Mouse (Mus musculus): ENCODE data around the gene Wdr76. TPM values are rescaled to one million over a fixed set of nuclear protein-coding genes. Genes with fewer than 3 reads are reported as not detected.
"Not testable (repeated sequence)": the region's sequence is repeated elsewhere in the genome, so short reads cannot be mapped to it uniquely, and the experiment has no call there.

Wdr76 gene
- polyA plus RNA-seq (2016; fragmentation: Nextera tagmentation; extraction: Ambion mirVana): 11.0 TPM in 2 replicates

DNA sequence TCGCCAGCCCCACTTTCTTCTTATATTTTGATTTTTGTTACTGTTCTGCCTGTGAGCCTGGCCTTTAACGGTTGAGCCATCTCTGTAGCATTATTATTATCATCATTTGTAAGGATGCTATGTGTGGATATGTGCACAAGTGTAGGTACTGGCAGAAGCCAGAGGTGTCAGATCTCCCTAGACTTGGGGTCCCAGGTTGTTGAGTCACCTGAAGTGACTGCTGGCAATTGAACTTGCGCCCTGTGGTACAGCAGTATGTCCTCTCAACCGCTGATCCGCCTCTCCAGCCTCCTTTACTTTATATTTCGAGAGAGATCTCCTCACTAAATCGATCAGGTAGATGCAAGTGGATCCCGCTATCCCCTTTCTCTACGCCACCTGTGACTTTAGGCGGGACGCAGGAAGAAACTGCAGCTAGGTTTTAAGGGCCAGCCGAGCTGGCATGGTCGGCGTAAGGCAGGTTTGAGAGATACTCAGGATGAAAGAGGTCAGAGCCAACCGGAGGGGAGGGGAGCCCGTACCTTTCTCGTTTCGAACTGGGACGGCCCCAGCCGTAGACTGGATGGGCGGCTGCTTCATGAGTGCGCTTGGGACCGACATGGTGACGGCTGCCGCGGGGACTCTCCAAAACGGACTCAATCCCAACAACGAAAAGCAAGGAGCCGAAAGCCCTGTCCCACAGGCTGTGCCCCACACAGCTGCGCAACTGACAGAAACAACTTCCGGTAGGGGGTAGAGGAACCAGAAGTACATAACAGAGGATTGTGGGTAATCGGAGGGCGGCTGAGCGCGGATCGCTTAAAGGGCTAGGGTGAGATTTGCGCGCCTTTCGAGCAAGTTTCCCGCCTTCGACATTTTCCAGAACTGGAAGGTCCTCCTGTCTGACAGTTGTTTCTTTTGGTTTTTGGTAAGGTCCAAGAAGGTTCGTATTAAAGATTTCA lies at the start of gene Wdr76, which contains the start of gene Mfap1a:
Gene Wdr76 (plus strand): TSS at position 782 of the 941 bp plus-strand sequence.
Gene Mfap1a (minus strand): TSS at position 724 of the 941 bp plus-strand sequence.
- Histone ChIP-seq H3K4me2 (replicated peaks) (peak within 1 kb of the TSS; percentile 74), H3K4me1 (peaks cover 19% of the 10 kb centered on the region), H3K9ac (replicated peaks) (peak within 1 kb of the TSS; percentile 66), H3K27ac (replicated peaks) (peak within 1 kb of the TSS; percentile 58), H3K4me3 (peak within 1 kb of the TSS; percentile 60), H3K36me3 (peaks cover 14% of the 10 kb centered on the region)
- H3K27me3 ChIP-seq, H3K9me3 ChIP-seq: not testable (repeated sequence)
- peak; percentile 92 for ATAC-seq (ENCODE audit: low FRiP score, low read depth)
- 5% methylated on average over 42 of the region's 42 CpGs for WGBS

GRCm38 (mm10) chr2:121460071-121460470 lies 46.5 kb upstream of the Wdr76 start:
- ATAC-seq (ENCODE audit: low FRiP score, low read depth): no peak
- Histone ChIP-seq H3K27ac (replicated peaks) (no peak overlapping the region), H3K4me3 (no peak overlapping the region), H3K36me3 (peaks cover 19% of the 10 kb centered on the region), H3K9me3 (no peaks in the 10 kb centered on the region), H3K4me2 (replicated peaks) (no peak overlapping the region), H3K4me1 (peaks cover 13% of the 10 kb centered on the region), H3K27me3 (no peaks in the 10 kb centered on the region), H3K9ac (replicated peaks) (no peak overlapping the region)
- WGBS: 61% methylated on average over 2 of the region's 2 CpGs

GRCm38 (mm10) chr2:121468982-121469381 lies 37.5 kb upstream of the Wdr76 start:
- H3K36me3 ChIP-seq; H3K9ac ChIP-seq (replicated peaks); H3K27ac ChIP-seq (replicated peaks); H3K4me1 ChIP-seq; ATAC-seq (ENCODE audit: low FRiP score, low read depth); H3K9me3 ChIP-seq; H3K27me3 ChIP-seq; H3K4me2 ChIP-seq (replicated peaks); H3K4me3 ChIP-seq: not testable (repeated sequence)
- 100% methylated on average over 2 of the region's 6 CpGs for WGBS

DNA sequence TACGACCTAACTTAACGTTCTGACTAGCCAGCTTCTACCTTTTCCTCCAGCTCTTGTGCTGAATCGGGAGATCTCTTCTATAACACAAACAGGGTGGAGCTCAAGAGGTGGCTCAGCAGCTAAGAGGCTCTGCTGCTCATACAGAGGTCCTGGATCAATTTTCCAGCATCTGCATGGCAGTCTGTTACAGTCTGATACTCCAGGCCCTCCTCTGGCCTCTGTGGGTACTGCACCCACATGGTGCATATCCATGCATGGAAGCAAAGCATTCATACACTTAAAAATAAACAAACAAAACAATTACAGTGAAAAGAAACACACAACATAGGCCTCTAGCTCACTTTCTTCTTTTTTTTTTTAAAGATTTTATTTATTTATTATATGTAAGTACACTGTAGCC lies 33.7 kb upstream of the Wdr76 start:
- not testable (repeated sequence) for H3K4me3 ChIP-seq; H3K4me1 ChIP-seq; ATAC-seq (ENCODE audit: low FRiP score, low read depth); H3K27ac ChIP-seq (replicated peaks); H3K36me3 ChIP-seq; H3K27me3 ChIP-seq; H3K9me3 ChIP-seq; H3K9ac ChIP-seq (replicated peaks); H3K4me2 ChIP-seq (replicated peaks)
- 97% methylated on average over 3 of the region's 3 CpGs for WGBS

GRCm38 (mm10) chr2:121473301-121474179 lies 33.0 kb upstream of the Wdr76 start, which contains the start of gene Mfap1b:
Gene Mfap1b, minus strand, starts transcription at chr2:121474067.
- H3K9me3 ChIP-seq, H3K27me3 ChIP-seq, H3K4me1 ChIP-seq, H3K36me3 ChIP-seq: not testable (repeated sequence)
- 7% methylated on average over 41 of the region's 41 CpGs for WGBS
- peak; percentile 93 for ATAC-seq (ENCODE audit: low FRiP score, low read depth)
- H3K4me2 ChIP-seq (replicated peaks): peak within 1 kb of the TSS; percentile 78
- peak within 1 kb of the TSS; percentile 63 for H3K9ac ChIP-seq (replicated peaks)
- H3K4me3 ChIP-seq: peak within 1 kb of the TSS; percentile 64
- H3K27ac ChIP-seq (replicated peaks): peak within 1 kb of the TSS; percentile 71

DNA sequence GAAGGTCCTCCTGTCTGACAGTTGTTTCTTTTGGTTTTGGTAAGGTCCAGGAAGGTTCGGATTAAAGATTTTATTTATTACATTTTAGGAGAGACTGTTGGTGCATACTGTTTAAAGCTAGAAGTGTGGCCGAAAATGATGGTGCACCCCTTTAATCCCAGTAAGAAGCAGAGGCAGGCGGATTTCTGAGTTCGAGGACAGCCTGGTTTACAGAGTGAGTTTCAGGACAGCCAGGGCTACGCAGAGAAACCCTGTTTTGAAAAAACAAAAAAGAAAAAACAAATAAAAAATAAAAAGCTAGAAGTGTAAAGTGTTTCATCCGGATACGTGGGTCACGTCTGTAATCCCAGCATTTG lies 32.4 kb upstream of the Wdr76 start:
- H3K4me2 ChIP-seq (replicated peaks): peak overlapping the region; percentile 78
- H3K4me3 ChIP-seq: peak overlapping the region; percentile 64
- no peak for ATAC-seq (ENCODE audit: low FRiP score, low read depth)
- H3K27ac ChIP-seq (replicated peaks): peak overlapping the region; percentile 71
- H3K4me1 ChIP-seq: peaks cover 3% of the 10 kb centered on the region
- WGBS: 38% methylated on average over 8 of the region's 8 CpGs
- peak overlapping the region; percentile 63 for H3K9ac ChIP-seq (replicated peaks)
- no peaks in the 10 kb centered on the region for H3K27me3 ChIP-seq
- no peaks in the 10 kb centered on the region for H3K9me3 ChIP-seq
- no peaks in the 10 kb centered on the region for H3K36me3 ChIP-seq

DNA sequence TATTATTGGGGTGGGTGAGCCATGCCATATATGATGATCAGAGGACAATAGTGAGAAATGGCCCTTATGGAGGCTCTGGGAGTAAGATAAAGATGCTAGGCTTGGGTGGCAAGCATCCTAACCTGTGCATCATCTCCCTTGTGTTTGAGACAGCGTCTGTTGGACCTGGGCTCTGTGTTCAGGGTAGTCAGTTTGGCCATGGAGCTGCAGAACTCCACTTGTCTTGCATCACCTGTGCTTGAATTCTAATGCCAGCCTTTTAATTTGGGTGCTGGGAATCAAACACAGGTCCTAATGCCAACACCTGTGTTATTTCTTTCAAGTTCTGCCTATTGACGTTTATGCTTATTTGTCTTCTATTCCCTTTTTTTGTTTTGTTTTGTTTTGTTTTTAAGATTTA lies 31.2 kb upstream of the Wdr76 start:
- ATAC-seq (ENCODE audit: low FRiP score, low read depth); H3K4me1 ChIP-seq; H3K9ac ChIP-seq (replicated peaks); H3K27ac ChIP-seq (replicated peaks); H3K4me3 ChIP-seq; H3K27me3 ChIP-seq; H3K4me2 ChIP-seq (replicated peaks); H3K36me3 ChIP-seq; H3K9me3 ChIP-seq: not testable (repeated sequence)
- 95% methylated on average over 2 of the region's 2 CpGs for WGBS

GRCm38 (mm10) chr2:121477491-121478266 lies 28.8 kb upstream of the Wdr76 start:
- H3K27ac ChIP-seq (replicated peaks): no peak overlapping the region
- H3K9me3 ChIP-seq: no peaks in the 10 kb centered on the region
- H3K27me3 ChIP-seq: no peaks in the 10 kb centered on the region
- 76% methylated on average over 3 of the region's 3 CpGs for WGBS
- no peaks in the 10 kb centered on the region for H3K36me3 ChIP-seq
- no peak overlapping the region for H3K4me2 ChIP-seq (replicated peaks)
- H3K4me1 ChIP-seq: peaks cover 3% of the 10 kb centered on the region
- H3K4me3 ChIP-seq: no peak overlapping the region
- no peak for ATAC-seq (ENCODE audit: low FRiP score, low read depth)
- no peak overlapping the region for H3K9ac ChIP-seq (replicated peaks)

DNA sequence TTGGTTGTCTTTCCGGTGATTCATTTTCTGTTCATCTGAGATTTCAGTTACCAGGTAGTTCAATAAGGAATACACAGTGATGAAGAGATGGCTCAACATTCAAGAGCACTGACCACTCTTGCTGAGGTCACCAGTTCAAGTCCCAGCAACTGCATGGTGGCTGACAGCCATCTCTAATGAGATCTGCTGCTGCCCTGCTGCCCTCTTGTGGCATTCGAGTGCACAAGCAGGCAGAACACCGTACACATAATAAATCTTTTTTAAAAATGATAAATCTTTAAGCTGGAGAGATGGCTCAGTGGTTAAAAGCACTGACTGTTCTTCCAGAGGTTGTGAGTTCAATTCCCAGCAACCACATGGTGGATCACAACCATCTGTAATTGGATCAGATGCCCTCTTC lies 26.0 kb upstream of the Wdr76 start:
- Histone ChIP-seq H3K9me3 (no peaks in the 10 kb centered on the region), H3K36me3 (no peaks in the 10 kb centered on the region), H3K4me1 (no peaks in the 10 kb centered on the region), H3K27ac (replicated peaks) (no peak overlapping the region), H3K4me3 (no peak overlapping the region), H3K4me2 (replicated peaks) (no peak overlapping the region), H3K27me3 (0 out of 2 replicates have a peak, but pooled peaks cover 4% of the 10 kb centered on the region), H3K9ac (replicated peaks) (no peak overlapping the region)
- WGBS: 55% methylated on average over 3 of the region's 3 CpGs
- ATAC-seq (ENCODE audit: low FRiP score, low read depth): no peak

DNA sequence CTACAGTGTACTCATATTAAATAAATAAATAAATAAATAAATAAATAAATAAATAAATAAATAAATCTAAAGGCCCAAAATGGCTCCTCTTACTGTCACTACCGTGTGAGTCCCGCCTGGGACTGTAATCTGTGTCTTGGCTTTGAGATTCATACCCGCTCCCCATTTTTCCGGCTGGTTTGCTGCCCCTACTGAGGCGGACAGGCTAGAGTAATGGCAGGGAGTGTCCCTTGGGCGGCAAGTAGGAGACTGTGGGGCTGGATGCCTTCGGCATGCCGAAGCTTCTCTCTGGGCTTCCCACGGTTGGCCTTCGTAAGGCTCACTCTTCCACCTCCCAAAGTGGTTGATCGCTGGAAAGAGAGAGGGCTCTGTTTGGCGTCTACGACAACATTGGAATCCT lies 25.6 kb upstream of the Wdr76 start:
- H3K9ac ChIP-seq (replicated peaks); H3K27ac ChIP-seq (replicated peaks); H3K4me3 ChIP-seq; H3K4me2 ChIP-seq (replicated peaks); H3K27me3 ChIP-seq; H3K9me3 ChIP-seq; H3K4me1 ChIP-seq; ATAC-seq (ENCODE audit: low FRiP score, low read depth); H3K36me3 ChIP-seq: not testable (repeated sequence)
- 85% methylated on average over 13 of the region's 13 CpGs for WGBS

- Histone ChIP-seq H3K9ac (replicated peaks) (no peak overlapping the region), H3K9me3 (no peaks in the 10 kb centered on the region), H3K27me3 (0 out of 2 replicates have a peak, but pooled peaks cover 4% of the 10 kb centered on the region), H3K4me1 (no peaks in the 10 kb centered on the region), H3K27ac (replicated peaks) (no peak overlapping the region), H3K4me3 (no peak overlapping the region), H3K36me3 (no peaks in the 10 kb centered on the region), H3K4me2 (replicated peaks) (no peak overlapping the region)
- 44% methylated on average over 8 of the region's 8 CpGs for WGBS
- no peak for ATAC-seq (ENCODE audit: low FRiP score, low read depth)
Observed at GRCm38 (mm10) chr2:121483576-121483975, 22.9 kb upstream of the Wdr76 start.
